Comparison of ENCODE assay signal across 8 mouse cellular contexts in the genomic region with DNA sequence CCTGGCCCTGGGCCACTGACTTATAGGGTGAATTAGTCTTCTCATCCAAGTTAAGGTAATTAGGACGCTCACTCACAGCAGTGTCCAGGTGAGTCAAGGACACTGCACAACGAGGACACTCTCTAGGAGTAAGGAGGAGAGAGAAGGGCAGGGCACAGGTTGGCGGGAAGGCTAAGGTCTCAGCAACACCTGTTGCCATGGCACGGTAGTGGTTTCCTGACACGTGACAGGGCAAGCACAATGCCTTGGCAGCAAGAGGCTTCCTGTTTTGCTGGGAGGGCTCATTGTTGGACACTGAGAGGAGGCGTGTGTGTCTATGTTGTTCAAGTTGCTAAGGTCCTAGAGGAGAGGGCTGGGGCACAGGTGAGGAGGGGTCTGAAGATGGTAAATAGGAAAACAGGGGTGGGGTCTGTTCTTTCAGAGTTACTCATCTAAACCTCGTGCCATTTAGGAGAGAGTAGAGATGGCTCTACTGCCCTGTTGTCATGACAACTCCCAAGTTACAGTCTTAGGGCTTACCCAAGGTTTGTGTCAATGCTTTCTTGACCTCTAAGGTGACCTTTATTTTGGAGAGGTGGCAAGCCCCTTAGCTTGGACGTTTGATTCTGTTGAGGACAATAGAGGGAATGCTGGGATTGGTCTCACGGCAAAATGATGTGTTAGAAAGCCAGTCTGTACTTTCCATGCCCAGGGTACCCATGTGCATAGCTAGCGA. TPM values are rescaled to one million over a fixed set of nuclear protein-coding genes. Genes with fewer than 3 reads are reported as not detected.
DNase-seq lines count a peak whose midpoint lies in the region.
"Had no signal": no experiment of that assay in that cellular context is flagged by ENCODE, and none has a peak within 500 bp of the region (broad histone marks: within the 10 kb centered on the region; RNA-seq: fewer than 3 reads in every experiment).

No protein-coding gene starts in this region.

- peak; percentile 58 for DNase-seq in 416B (ENCODE audit: low read depth)
- peak; percentile 83 for DNase-seq in CD4-positive, CD25-positive, alpha-beta regulatory T cell, adult 2 months (ENCODE audit: low read depth, low spot score)
- peak; percentile 89 for DNase-seq in induced T-regulatory cell, adult 2 months (ENCODE audit: low read depth)
- DNase-seq in spleen, adult 18-20 months: peak; percentile 66 to 75
- no peak for DNase-seq in Muller cell, postnatal 12 days (ENCODE audit: inconsistent ontology term)
- DNase-seq in retina, embryonic 14.5 days (ENCODE audit: low spot score): no peak
- DNase-seq in left cerebral cortex, adult 18-20 months (ENCODE audit: low spot score in 2 of 2): no peak
- DNase-seq: layer of hippocampus, adult 9-11 months had no signal

RNA-seq across cellular contexts. Expression of gene Ccr7, which starts 8.3 kb away (rescaled TPM):
- total RNA-seq in left cerebral cortex, adult 18-20 months (2021): under 1 TPM in 1 of 2 experiments, not detected in 1; 0.49 TPM

Comparison
In these comparisons a context has a peak if more than half of its experiments do, and no peak if none do; other contexts are left out.
1. DNase-seq: peak in 416B (single experiment), CD4-positive, CD25-positive, alpha-beta regulatory T cell, adult 2 months (single experiment), induced T-regulatory cell, adult 2 months (single experiment) and spleen, adult 18-20 months (2 of 2); none in Muller cell, postnatal 12 days (single experiment), retina, embryonic 14.5 days (single experiment) and left cerebral cortex, adult 18-20 months (0 of 2).